Mouse (Mus musculus): ENCODE results near the gene Arhgap9. TPM values are rescaled to one million over a fixed set of nuclear protein-coding genes. Genes with fewer than 3 reads are reported as not detected.
A peak's percentile ranks its signal among the peaks of the same experiment; 100 is the strongest.

Gene Arhgap9
- polyA plus RNA-seq (2015; fragmentation: Nextera tagmentation; extraction: Ambion mirVana), result 0.79 and 0.81 TPM in 2 replicates

- H3K4me3 ChIP-seq (ENCODE audit: low read length), result no peak within 1 kb of the TSS
- no peaks in the 10 kb centered on the region for H3K9me3 ChIP-seq (ENCODE audit: control insufficient read depth, low read length)
- H3K4me2 ChIP-seq (ENCODE audit: low read length), result no peak within 1 kb of the TSS
- H3K9ac ChIP-seq (ENCODE audit: low read depth, low read length), result no peak within 1 kb of the TSS
- peaks cover 30% of the 10 kb centered on the region for H3K27me3 ChIP-seq (replicated peaks; ENCODE audit: control insufficient read depth, insufficient read depth, low read length)
- H3K4me1 ChIP-seq (ENCODE audit: control insufficient read depth, insufficient read depth, low read depth, low read length), result peaks cover 8% of the 10 kb centered on the region
- no peaks in the 10 kb centered on the region for H3K36me3 ChIP-seq (ENCODE audit: control insufficient read depth, insufficient read depth, low read length)
- 87% methylated on average over 3 of the region's 3 CpGs for WGBS
- H3K27ac ChIP-seq (ENCODE audit: low read depth, low read length), result no peak within 1 kb of the TSS
- no peak for ATAC-seq
These were observed at the start of gene Arhgap9 for GRCm38 (mm10) chr10:127321621-127322020. Arhgap9 (plus strand) TSS chr10:127321964.

- no peak overlapping the region for H3K27ac ChIP-seq (ENCODE audit: low read depth, low read length)
- no peak for ATAC-seq
- 91% methylated on average over 5 of the region's 5 CpGs for WGBS
- no peaks in the 10 kb centered on the region for H3K27me3 ChIP-seq (replicated peaks; ENCODE audit: control insufficient read depth, insufficient read depth, low read length)
- H3K4me3 ChIP-seq (ENCODE audit: low read length), result no peak overlapping the region
- H3K36me3 ChIP-seq (ENCODE audit: control insufficient read depth, insufficient read depth, low read length), result peaks cover 35% of the 10 kb centered on the region
- no peaks in the 10 kb centered on the region for H3K9me3 ChIP-seq (ENCODE audit: control insufficient read depth, low read length)
- peaks cover 21% of the 10 kb centered on the region for H3K4me1 ChIP-seq (ENCODE audit: control insufficient read depth, insufficient read depth, low read depth, low read length)
- H3K4me2 ChIP-seq (ENCODE audit: low read length), result no peak overlapping the region
- H3K9ac ChIP-seq (ENCODE audit: low read depth, low read length), result no peak overlapping the region
These were observed 49.4 kb upstream of the Arhgap9 start for GRCm38 (mm10) chr10:127272371-127272770.

GRCm38 (mm10) chr10:127274261-127275022, 47.3 kb upstream of the Arhgap9 start:
- WGBS, result 92% methylated on average over 11 of the region's 11 CpGs
- no peak for ATAC-seq
- Histone ChIP-seq H3K4me2 (ENCODE audit: low read length) (no peak overlapping the region), H3K27me3 (replicated peaks; ENCODE audit: control insufficient read depth, insufficient read depth, low read length) (no peaks in the 10 kb centered on the region), H3K4me1 (ENCODE audit: control insufficient read depth, insufficient read depth, low read depth, low read length) (peaks cover 6% of the 10 kb centered on the region), H3K36me3 (ENCODE audit: control insufficient read depth, insufficient read depth, low read length) (peaks cover 40% of the 10 kb centered on the region), H3K4me3 (ENCODE audit: low read length) (no peak overlapping the region), H3K9me3 (ENCODE audit: control insufficient read depth, low read length) (no peaks in the 10 kb centered on the region), H3K27ac (ENCODE audit: low read depth, low read length) (no peak overlapping the region), H3K9ac (ENCODE audit: low read depth, low read length) (no peak overlapping the region)

- Histone ChIP-seq H3K9me3 (ENCODE audit: control insufficient read depth, low read length) (no peaks in the 10 kb centered on the region), H3K27ac (ENCODE audit: low read depth, low read length) (no peak overlapping the region), H3K9ac (ENCODE audit: low read depth, low read length) (no peak overlapping the region), H3K4me3 (ENCODE audit: low read length) (no peak overlapping the region), H3K36me3 (ENCODE audit: control insufficient read depth, insufficient read depth, low read length) (peaks cover 58% of the 10 kb centered on the region), H3K4me1 (ENCODE audit: control insufficient read depth, insufficient read depth, low read depth, low read length) (no peaks in the 10 kb centered on the region), H3K27me3 (replicated peaks; ENCODE audit: control insufficient read depth, insufficient read depth, low read length) (no peaks in the 10 kb centered on the region), H3K4me2 (ENCODE audit: low read length) (no peak overlapping the region)
- WGBS, result 80% methylated on average over 1 of the region's 2 CpGs
- no peak for ATAC-seq
These were observed 42.0 kb upstream of the Arhgap9 start for GRCm38 (mm10) chr10:127279730-127280129.

DNA sequence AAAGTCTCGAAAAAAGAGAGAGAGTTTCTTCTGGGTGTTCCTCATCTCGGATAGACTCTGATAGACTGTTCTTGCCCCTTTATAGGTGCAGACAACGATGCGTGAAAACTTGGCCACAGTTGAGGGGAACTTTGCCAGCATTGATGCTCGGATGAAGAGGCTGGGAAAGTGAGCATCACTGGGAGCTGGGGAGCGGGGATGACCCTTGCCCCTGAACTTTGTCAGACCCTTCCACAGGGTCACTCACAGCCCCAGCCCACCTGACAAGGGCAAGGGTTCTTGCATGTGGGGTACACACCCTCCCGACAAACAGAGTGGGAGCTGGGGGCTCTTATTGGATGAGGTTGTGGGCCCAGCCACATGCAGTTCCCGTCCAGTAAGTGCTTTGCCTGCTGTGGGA, 40.4 kb upstream of the Arhgap9 start:
- Histone ChIP-seq H3K36me3 (ENCODE audit: control insufficient read depth, insufficient read depth, low read length) (peaks cover 64% of the 10 kb centered on the region), H3K9me3 (ENCODE audit: control insufficient read depth, low read length) (no peaks in the 10 kb centered on the region), H3K9ac (ENCODE audit: low read depth, low read length) (no peak overlapping the region), H3K4me3 (ENCODE audit: low read length) (no peak overlapping the region), H3K27ac (ENCODE audit: low read depth, low read length) (0 out of 2 replicates have a peak overlapping the region, but pooled peaks have one; percentile 2), H3K27me3 (replicated peaks; ENCODE audit: control insufficient read depth, insufficient read depth, low read length) (no peaks in the 10 kb centered on the region), H3K4me1 (ENCODE audit: control insufficient read depth, insufficient read depth, low read depth, low read length) (peaks cover 8% of the 10 kb centered on the region), H3K4me2 (ENCODE audit: low read length) (no peak overlapping the region)
- no peak for ATAC-seq
- WGBS, result 81% methylated on average over 8 of the region's 8 CpGs

DNA sequence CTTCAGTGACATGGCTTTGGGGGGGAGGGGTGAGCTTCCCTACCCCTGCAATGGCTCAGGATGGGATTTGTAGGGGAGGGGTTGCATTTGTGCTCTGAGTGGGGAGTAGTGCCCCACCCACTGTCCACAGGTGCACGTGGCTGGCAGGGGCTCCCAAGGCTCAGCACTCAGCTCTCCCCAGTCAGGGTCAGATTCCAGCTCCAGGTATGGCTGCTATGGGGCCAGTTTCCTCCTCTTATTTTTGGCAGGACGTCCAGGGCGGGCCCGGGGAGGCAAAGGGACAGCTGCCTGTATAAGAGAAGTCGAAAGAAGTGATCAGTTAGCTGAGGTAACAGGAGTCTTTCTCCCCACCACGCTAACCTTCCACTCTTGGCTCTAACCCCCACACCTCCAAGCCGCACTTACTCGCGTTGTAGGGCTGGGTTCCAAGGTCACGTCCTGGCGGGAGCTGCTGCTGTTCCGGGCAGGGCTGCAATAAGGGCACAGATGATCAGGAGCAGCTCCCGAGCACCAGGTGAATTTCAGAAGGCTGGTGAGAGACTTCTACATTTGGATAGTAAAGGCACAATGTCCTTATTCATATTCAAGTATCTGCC, 39.0 kb upstream of the Arhgap9 start:
- Histone ChIP-seq H3K27ac (ENCODE audit: low read depth, low read length) (no peak overlapping the region), H3K9ac (ENCODE audit: low read depth, low read length) (no peak overlapping the region), H3K27me3 (replicated peaks; ENCODE audit: control insufficient read depth, insufficient read depth, low read length) (no peaks in the 10 kb centered on the region), H3K4me3 (ENCODE audit: low read length) (no peak overlapping the region), H3K9me3 (ENCODE audit: control insufficient read depth, low read length) (no peaks in the 10 kb centered on the region), H3K36me3 (ENCODE audit: control insufficient read depth, insufficient read depth, low read length) (peaks cover 56% of the 10 kb centered on the region), H3K4me1 (ENCODE audit: control insufficient read depth, insufficient read depth, low read depth, low read length) (peaks cover 22% of the 10 kb centered on the region), H3K4me2 (ENCODE audit: low read length) (no peak overlapping the region)
- ATAC-seq, result no peak
- whole genome bisulfite sequencing, result 83% methylated on average over 13 of the region's 13 CpGs

DNA sequence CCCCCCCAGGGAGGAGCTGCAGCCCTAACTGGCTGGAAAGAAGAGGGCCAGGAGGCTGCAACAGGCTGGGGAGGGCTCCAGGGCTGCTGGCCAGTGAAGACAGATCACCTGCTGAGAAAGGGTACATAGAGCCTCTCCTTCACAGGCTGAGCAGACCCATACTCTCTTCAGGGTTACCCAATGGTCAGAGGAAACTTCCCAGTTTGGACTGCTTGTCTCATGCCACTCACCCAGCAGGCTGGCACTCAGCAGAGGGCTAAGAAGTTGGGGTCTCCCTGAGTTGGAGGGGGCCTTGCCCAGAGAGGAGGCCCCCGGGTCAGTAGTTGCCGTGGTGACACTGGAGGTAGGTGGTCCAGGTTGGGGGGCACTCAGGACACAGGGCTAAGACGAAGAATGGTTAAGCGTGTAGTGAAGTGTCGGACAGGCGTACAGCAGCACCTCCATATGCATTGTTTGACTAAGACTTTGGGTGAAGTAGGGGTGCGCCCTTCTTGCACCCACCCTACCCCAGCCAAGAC, 37.6 kb upstream of the Arhgap9 start:
- Histone ChIP-seq H3K4me3 (ENCODE audit: low read length) (no peak overlapping the region), H3K9ac (ENCODE audit: low read depth, low read length) (no peak overlapping the region), H3K27ac (ENCODE audit: low read depth, low read length) (no peak overlapping the region), H3K9me3 (ENCODE audit: control insufficient read depth, low read length) (no peaks in the 10 kb centered on the region), H3K4me2 (ENCODE audit: low read length) (no peak overlapping the region), H3K36me3 (ENCODE audit: control insufficient read depth, insufficient read depth, low read length) (peaks cover 45% of the 10 kb centered on the region), H3K27me3 (replicated peaks; ENCODE audit: control insufficient read depth, insufficient read depth, low read length) (no peaks in the 10 kb centered on the region), H3K4me1 (ENCODE audit: control insufficient read depth, insufficient read depth, low read depth, low read length) (peaks cover 25% of the 10 kb centered on the region)
- 89% methylated on average over 7 of the region's 7 CpGs for WGBS
- ATAC-seq, result no peak

GRCm38 (mm10) chr10:127284724-127285500, 36.9 kb upstream of the Arhgap9 start:
- H3K27ac ChIP-seq (ENCODE audit: low read depth, low read length), result no peak overlapping the region
- no peaks in the 10 kb centered on the region for H3K27me3 ChIP-seq (replicated peaks; ENCODE audit: control insufficient read depth, insufficient read depth, low read length)
- H3K36me3 ChIP-seq (ENCODE audit: control insufficient read depth, insufficient read depth, low read length), result peaks cover 45% of the 10 kb centered on the region
- no peak for ATAC-seq
- H3K9ac ChIP-seq (ENCODE audit: low read depth, low read length), result no peak overlapping the region
- no peak overlapping the region for H3K4me2 ChIP-seq (ENCODE audit: low read length)
- 78% methylated on average over 11 of the region's 11 CpGs for WGBS
- no peak overlapping the region for H3K4me3 ChIP-seq (ENCODE audit: low read length)
- H3K4me1 ChIP-seq (ENCODE audit: control insufficient read depth, insufficient read depth, low read depth, low read length), result peaks cover 29% of the 10 kb centered on the region
- H3K9me3 ChIP-seq (ENCODE audit: control insufficient read depth, low read length), result no peaks in the 10 kb centered on the region

DNA sequence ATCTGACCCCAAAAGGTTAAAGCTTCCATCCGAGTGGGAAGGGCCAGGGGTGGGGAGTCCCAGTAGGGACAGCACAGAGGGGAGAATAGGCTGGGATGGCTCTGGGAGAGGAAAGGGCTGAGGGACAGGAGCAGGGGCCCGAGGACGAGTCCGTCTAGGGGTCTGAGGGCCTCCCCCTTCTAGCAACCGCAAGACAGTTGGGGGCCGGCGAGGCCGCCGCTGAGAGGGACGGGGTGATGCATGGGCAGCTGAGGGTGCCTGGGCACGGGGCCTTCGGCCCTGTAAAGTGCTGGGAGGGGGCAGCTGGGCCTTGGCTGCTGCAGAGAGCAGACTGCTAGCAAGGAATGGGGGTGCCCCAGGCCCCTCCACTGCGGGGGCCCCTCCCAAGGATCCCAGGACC, 36.1 kb upstream of the Arhgap9 start:
- no peak overlapping the region for H3K4me3 ChIP-seq (ENCODE audit: low read length)
- H3K27ac ChIP-seq (ENCODE audit: low read depth, low read length), result no peak overlapping the region
- no peak for ATAC-seq
- H3K4me1 ChIP-seq (ENCODE audit: control insufficient read depth, insufficient read depth, low read depth, low read length), result peaks cover 31% of the 10 kb centered on the region
- WGBS, result 63% methylated on average over 7 of the region's 13 CpGs
- H3K9me3 ChIP-seq (ENCODE audit: control insufficient read depth, low read length), result no peaks in the 10 kb centered on the region
- peak overlapping the region; percentile 27; the same call in 1 of the 2 replicates for H3K9ac ChIP-seq (ENCODE audit: low read depth, low read length)
- peaks cover 44% of the 10 kb centered on the region for H3K36me3 ChIP-seq (ENCODE audit: control insufficient read depth, insufficient read depth, low read length)
- H3K4me2 ChIP-seq (ENCODE audit: low read length), result no peak overlapping the region
- H3K27me3 ChIP-seq (replicated peaks; ENCODE audit: control insufficient read depth, insufficient read depth, low read length), result no peaks in the 10 kb centered on the region

Measured in hindbrain, embryonic 16.5 days (tissue).